Mouse (Mus musculus) Muller cell, postnatal 12 days (primary cell): ENCODE measurements around the gene Zc3h14.

Experiments used
- DNase-seq: peaks from one replicate; pipeline ENCODE4 v3.0.0-alpha.2; 2015; ENCODE audit errors: inconsistent ontology term

Zc3h14 gene

GRCm38 (mm10) chr12:98746746-98747379 is at the start of gene Zc3h14:
Gene Zc3h14, plus strand, starts transcription at chr12:98746964.
- peak; percentile 96 for DNase-seq

- no peak for DNase-seq
Measured at GRCm38 (mm10) chr12:98697202-98697601, 49.6 kb upstream of the Zc3h14 start.

GRCm38 (mm10) chr12:98701564-98701963 is 45.2 kb upstream of the Zc3h14 start:
- no peak for DNase-seq

GRCm38 (mm10) chr12:98703554-98703953 is 43.2 kb upstream of the Zc3h14 start:
- no peak for DNase-seq

GRCm38 (mm10) chr12:98703961-98704360 is 42.8 kb upstream of the Zc3h14 start:
- no peak for DNase-seq

GRCm38 (mm10) chr12:98712819-98713218 is 33.9 kb upstream of the Zc3h14 start:
- DNase-seq, result no peak

GRCm38 (mm10) chr12:98713621-98714103 is 33.1 kb upstream of the Zc3h14 start:
- peak; percentile 63 for DNase-seq

GRCm38 (mm10) chr12:98714757-98715156 is 32.0 kb upstream of the Zc3h14 start:
- peak; percentile 80 for DNase-seq

- no peak for DNase-seq
Measured at GRCm38 (mm10) chr12:98716142-98716541, 30.6 kb upstream of the Zc3h14 start.

- no peak for DNase-seq
Measured at GRCm38 (mm10) chr12:98720628-98721027, 26.1 kb upstream of the Zc3h14 start.

GRCm38 (mm10) chr12:98721030-98721429 is 25.7 kb upstream of the Zc3h14 start:
- no peak for DNase-seq

- DNase-seq, result no peak
Measured at GRCm38 (mm10) chr12:98724224-98724623, 22.5 kb upstream of the Zc3h14 start.

GRCm38 (mm10) chr12:98724976-98725375 is 21.8 kb upstream of the Zc3h14 start:
- peak; percentile 80 for DNase-seq

- DNase-seq, result no peak
Measured at GRCm38 (mm10) chr12:98726078-98726477, 20.7 kb upstream of the Zc3h14 start.

GRCm38 (mm10) chr12:98727186-98727585 is 19.6 kb upstream of the Zc3h14 start:
- DNase-seq, result peak; percentile 70

- no peak for DNase-seq
Measured at GRCm38 (mm10) chr12:98730682-98731081, 16.1 kb upstream of the Zc3h14 start.

GRCm38 (mm10) chr12:98733165-98733564 is 13.6 kb upstream of the Zc3h14 start:
- no peak for DNase-seq

- DNase-seq, result no peak
Measured at GRCm38 (mm10) chr12:98733776-98734175, 13.0 kb upstream of the Zc3h14 start.

GRCm38 (mm10) chr12:98734246-98734879 is 12.4 kb upstream of the Zc3h14 start:
- peak; percentile 91 for DNase-seq

GRCm38 (mm10) chr12:98734880-98735801 is 11.6 kb upstream of the Zc3h14 start:
- DNase-seq, result peak; percentile 63

- peak; percentile 90 for DNase-seq
Measured at GRCm38 (mm10) chr12:98736951-98737800, 9.6 kb upstream of the Zc3h14 start, which contains the start of gene Ptpn21. Gene Ptpn21, minus strand, starts transcription at chr12:98737405.
